Mouse (Mus musculus) stomach, embryonic 14.5 days (tissue): ENCODE measurements at regions not wholly inside any gene's neighbourhood (a gene's known extent, or its start where the extent isn't known, plus 50 kb on each side); places are given as distances from the start of the nearest gene placed in this dataset.

Source experiments
- ATAC-seq: fragments of 200-750 bp; cut with Nextera tagmentation; 2 replicates; pipeline ENCODE4 v1.8.0; 2017; ENCODE audit warnings: low read depth, moderate TSS enrichment; ENCODE audit not compliant: insufficient number of reproducible peaks, insufficient read depth, low FRiP score
- H3K27ac ChIP-seq: fragments of 300-500 bp; sonication (generic); 2 replicates; pipeline ENCODE4 v1.5.1; 2014; ENCODE audit warnings: mild to moderate bottlenecking, low read length, moderate library complexity, mixed read lengths
- H3K27me3 ChIP-seq: fragments of 300-500 bp; sonication (generic); 2 replicates; pipeline ENCODE4 v1.6.1; 2014; ENCODE audit warnings: low read length, control low read depth, mixed read lengths; ENCODE audit not compliant: control insufficient read depth, insufficient read depth
- H3K36me3 ChIP-seq: fragments of 300-500 bp; sonication (generic); 2 replicates; pipeline ENCODE4 v1.6.1; 2014; ENCODE audit warnings: mild to moderate bottlenecking, control low read depth, low read length, moderate library complexity, mixed read lengths; ENCODE audit not compliant: control insufficient read depth, insufficient read depth
- H3K4me1 ChIP-seq: fragments of 300-500 bp; sonication (generic); 2 replicates; pipeline ENCODE4 v1.6.1; 2014; ENCODE audit warnings: low read length, control low read depth, mixed read lengths; ENCODE audit not compliant: control insufficient read depth, insufficient read depth
- H3K4me2 ChIP-seq: fragments of 300-500 bp; sonication (generic); replicated peaks from 2 replicates; pipeline ENCODE4 v1.6.1; 2014; ENCODE audit warnings: low read depth, low read length, control low read depth
- H3K4me3 ChIP-seq: fragments of 300-500 bp; sonication (generic); 2 replicates; pipeline ENCODE4 v1.5.1; 2014; ENCODE audit warnings: low read depth, low read length, control low read depth
- H3K9ac ChIP-seq: fragments of 300-500 bp; sonication (generic); replicated peaks from 2 replicates; pipeline ENCODE4 v1.6.1; 2014; ENCODE audit warnings: low read depth, mild to moderate bottlenecking, control low read depth, low read length, moderate library complexity, mixed read lengths
- H3K9me3 ChIP-seq: fragments of 300-500 bp; sonication (generic); 2 replicates; pipeline ENCODE4 v1.6.1; 2016; ENCODE audit warnings: low read depth, low read length, control low read depth; ENCODE audit not compliant: control insufficient read depth
- WGBS: fragments of 180-500 bp; shearing (Covaris S2); extraction: QIAGEN DNeasy Blood & Tissue Kit; methylation state at CpG from one replicate; pipeline ENCODE4 v1.1.7; 2014; 5-methylcytosine and 5-hydroxymethylcytosine counted together

DNA sequence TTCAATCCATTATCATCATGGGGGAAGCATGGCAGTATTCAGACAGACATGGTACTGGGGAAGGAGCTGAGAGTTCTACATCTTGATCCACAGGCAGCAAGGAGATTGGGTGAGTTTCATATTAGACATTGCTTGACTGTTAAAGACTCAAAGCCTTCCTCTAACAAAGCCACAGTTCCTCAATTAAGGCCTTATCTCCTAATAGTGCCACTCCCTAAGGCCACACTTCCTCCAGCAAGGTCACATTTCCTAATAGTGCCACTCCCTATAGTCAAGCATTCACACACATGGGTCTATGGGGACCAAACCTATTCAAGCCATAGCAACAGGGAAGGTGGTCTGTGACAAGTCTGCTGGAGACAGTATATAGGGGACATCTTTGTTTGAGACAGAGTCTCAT, 115.9 kb upstream of the Zfp64 start:
- peaks cover 11% of the 10 kb centered on the region; the same call in 1 of the 2 replicates for H3K9me3 ChIP-seq
- H3K4me2 ChIP-seq, result no peak overlapping the region
- no peak overlapping the region for H3K4me3 ChIP-seq
- no peak for ATAC-seq
- no peak overlapping the region for H3K27ac ChIP-seq
- no peaks in the 10 kb centered on the region for H3K4me1 ChIP-seq
- no peak overlapping the region for H3K9ac ChIP-seq
- no peaks in the 10 kb centered on the region for H3K36me3 ChIP-seq
- no peaks in the 10 kb centered on the region for H3K27me3 ChIP-seq

DNA sequence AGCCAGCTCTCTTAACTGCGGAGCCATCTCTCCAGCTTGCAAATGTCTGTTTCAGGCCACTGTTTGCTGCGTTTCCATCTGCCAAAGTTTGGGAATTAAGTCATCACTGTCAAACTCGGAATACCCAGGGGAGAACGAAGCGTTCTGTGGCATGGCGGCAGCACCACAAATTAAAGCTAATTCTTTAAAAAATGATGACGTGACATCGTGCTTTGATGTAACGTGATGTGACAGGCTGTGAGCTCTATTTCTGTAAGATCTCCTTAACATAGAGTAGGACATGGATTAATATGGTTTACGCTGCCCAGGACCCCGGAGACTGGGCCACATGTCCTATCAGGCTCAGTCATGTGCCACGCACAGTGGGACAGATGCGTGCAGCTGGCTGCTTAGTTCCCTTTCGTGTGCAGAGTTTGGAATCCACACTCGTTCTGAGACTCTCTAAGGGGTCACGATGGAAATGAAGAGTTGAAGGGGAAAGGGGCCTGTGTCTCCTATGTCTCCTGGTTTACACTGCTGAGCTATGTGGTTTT, 109.8 kb upstream of the Zfp64 start:
- 88% methylated on average over 16 of the region's 16 CpGs for whole genome bisulfite sequencing
- H3K4me1 ChIP-seq, result peaks cover 4% of the 10 kb centered on the region; the same call in 1 of the 2 replicates
- ATAC-seq, result no peak

DNA sequence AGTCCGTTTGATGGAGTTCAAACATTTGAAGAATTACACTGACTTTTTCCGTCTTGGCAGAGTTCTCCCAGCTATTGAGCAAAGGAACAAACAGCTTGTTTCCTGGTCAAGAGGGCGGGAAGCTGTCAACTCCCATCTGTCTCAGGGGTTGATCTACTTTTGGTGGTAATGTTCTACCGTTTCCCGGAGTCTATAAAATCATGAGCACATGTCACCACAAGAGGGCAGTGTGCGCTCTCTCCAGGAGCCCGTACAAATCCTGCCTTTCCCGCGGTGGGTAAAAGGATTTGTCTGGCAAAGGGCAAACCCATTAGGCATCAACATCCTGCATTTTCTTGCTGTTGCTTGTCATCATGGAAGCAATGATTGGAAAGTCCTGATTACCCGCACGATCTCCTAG, 106.1 kb upstream of the Zfp64 start:
- H3K9ac ChIP-seq, result no peak overlapping the region

More for the DNA sequence above, 109.8 kb upstream of the Zfp64 start:
- Histone ChIP-seq H3K4me3 (no peak overlapping the region), H3K9me3 (peaks cover 3% of the 10 kb centered on the region; the same call in 1 of the 2 replicates), H3K27me3 (no peaks in the 10 kb centered on the region), H3K4me2 (no peak overlapping the region), H3K36me3 (no peaks in the 10 kb centered on the region), H3K27ac (no peak overlapping the region), H3K9ac (no peak overlapping the region)

DNA sequence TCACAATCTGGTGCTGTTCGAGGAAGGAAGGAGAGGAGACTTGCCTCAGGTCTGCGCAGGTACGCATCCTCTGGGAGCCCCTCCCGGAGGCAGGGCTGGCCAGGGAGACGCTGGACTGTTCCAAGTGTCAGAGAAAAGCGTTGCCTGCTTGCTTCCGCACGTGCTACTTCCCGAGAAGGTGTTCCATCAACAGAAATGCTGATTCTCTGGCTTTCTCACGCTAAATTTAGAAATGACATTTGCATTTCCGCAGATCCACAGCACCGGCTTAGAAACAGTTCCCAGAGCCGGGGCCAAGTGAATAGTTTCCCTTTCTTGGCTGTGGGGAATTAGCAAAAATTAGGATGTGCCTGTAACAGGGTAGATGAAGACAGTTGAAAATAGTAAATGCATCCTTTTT, 105.1 kb upstream of the Zfp64 start:
- no peak overlapping the region for H3K4me2 ChIP-seq
- H3K36me3 ChIP-seq, result no peaks in the 10 kb centered on the region
- 57% methylated on average over 13 of the region's 13 CpGs for WGBS
- H3K9me3 ChIP-seq, result no peaks in the 10 kb centered on the region
- H3K27me3 ChIP-seq, result no peaks in the 10 kb centered on the region
- no peak overlapping the region for H3K4me3 ChIP-seq
- H3K27ac ChIP-seq, result no peak overlapping the region
- H3K4me1 ChIP-seq, result peaks cover 4% of the 10 kb centered on the region; the same call in 1 of the 2 replicates
- no peak for ATAC-seq
- H3K9ac ChIP-seq, result no peak overlapping the region

More for the DNA sequence above, 106.1 kb upstream of the Zfp64 start:
- H3K27me3 ChIP-seq, result no peaks in the 10 kb centered on the region
- peaks cover 4% of the 10 kb centered on the region; the same call in 1 of the 2 replicates for H3K4me1 ChIP-seq
- H3K9me3 ChIP-seq, result no peaks in the 10 kb centered on the region
- H3K4me3 ChIP-seq, result no peak overlapping the region
- no peaks in the 10 kb centered on the region for H3K36me3 ChIP-seq
- 4% methylated on average over 11 of the region's 11 CpGs for WGBS
- H3K4me2 ChIP-seq, result peak overlapping the region; percentile 24; the same call in 1 of the 2 replicates
- 0 out of 2 replicates have a peak, but pooled peaks have one; percentile 33 for ATAC-seq
- no peak overlapping the region for H3K27ac ChIP-seq

DNA sequence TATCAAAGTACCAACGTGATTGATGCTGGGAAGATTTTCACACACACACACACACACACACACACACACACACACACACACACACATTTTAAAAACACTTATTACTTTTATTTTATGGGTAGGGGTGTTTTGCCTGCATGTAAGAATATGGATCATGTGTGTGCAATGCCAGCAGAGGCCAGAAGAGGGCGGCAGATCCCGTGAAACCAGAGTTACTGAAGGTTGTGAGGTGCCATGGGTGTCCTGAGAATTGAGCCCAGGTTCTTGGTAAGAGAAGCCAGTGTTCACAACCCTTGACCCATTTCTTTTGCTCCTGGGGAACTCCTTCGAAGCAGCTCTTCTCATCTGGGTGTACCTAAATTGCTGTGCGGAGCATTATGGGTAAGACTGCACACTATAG, 102.4 kb upstream of the Zfp64 start:
- no peak overlapping the region for H3K4me2 ChIP-seq
- WGBS, result 76% methylated on average over 5 of the region's 5 CpGs
- H3K27me3 ChIP-seq, result no peaks in the 10 kb centered on the region
- H3K9ac ChIP-seq, result no peak overlapping the region
- no peaks in the 10 kb centered on the region for H3K36me3 ChIP-seq
- no peak for ATAC-seq
- H3K27ac ChIP-seq, result no peak overlapping the region
- H3K4me1 ChIP-seq, result peaks cover 4% of the 10 kb centered on the region; the same call in 1 of the 2 replicates
- H3K9me3 ChIP-seq, result no peaks in the 10 kb centered on the region
- H3K4me3 ChIP-seq, result no peak overlapping the region

DNA sequence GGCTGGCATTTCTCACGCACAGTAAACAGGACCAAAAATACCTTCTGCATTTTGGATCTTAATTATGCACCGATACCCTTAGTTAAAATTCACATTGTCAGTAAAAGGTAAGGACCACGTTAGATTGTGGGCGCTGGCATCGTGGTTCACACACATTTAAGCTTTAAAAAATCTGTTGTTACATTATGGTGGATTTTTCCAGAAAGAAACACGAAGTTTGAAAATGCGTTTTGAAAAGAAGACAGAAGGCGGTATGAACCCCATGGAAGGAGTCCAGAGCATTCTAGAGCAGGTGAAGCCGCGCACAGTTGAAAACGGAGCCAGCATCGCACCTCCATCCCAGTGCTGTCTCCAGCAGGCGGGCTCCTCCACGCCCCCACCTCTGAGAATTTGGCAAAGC, 94.6 kb upstream of the Zfp64 start:
- Histone ChIP-seq H3K27me3 (no peaks in the 10 kb centered on the region), H3K4me3 (no peak overlapping the region), H3K27ac (no peak overlapping the region), H3K36me3 (no peaks in the 10 kb centered on the region), H3K4me1 (no peaks in the 10 kb centered on the region), H3K4me2 (no peak overlapping the region), H3K9me3 (no peaks in the 10 kb centered on the region), H3K9ac (no peak overlapping the region)
- ATAC-seq, result no peak
- WGBS, result 84% methylated on average over 14 of the region's 14 CpGs

DNA sequence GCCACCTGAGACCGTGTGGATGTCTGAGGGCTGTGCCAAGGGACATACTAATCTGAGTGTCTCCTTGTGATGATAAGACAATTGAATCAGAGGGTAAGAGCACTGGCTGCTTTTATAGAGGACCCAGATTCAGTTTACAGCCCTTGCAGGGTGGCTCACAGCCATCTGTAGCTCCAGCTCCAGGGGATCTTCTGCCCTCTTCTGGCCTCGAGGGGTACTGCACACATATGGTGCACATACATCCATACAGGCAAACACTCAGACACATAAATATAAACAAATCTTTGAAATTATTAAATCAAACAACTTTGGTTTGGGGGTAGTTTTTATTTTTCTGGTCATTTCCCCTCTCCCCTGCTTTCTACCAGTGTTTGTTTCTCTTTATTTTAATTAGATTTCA, 86.4 kb upstream of the Zfp64 start:
- WGBS, result 82% methylated on average over 2 of the region's 2 CpGs
- H3K9ac ChIP-seq, result no peak overlapping the region
- ATAC-seq, result no peak

DNA sequence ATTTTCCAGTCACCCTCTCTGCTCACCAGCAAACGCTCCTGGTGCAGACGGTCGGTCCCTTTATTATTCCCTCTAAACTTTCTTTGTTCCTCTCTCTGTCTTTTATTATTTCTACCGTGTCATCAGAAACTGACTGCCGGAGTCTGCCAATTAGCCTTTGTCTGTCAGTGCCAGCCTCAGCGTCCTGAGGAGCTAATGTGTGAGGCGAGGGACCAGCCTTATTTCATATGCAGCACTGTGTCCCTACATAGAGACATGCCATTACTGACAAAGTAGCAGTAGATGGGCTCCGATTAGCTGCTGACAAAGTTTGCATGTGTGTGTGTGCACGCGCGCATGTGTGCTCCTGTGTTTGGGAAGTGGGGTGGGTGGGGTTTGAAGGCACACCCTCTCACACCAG, 82.6 kb upstream of the Zfp64 start:
- Histone ChIP-seq H3K27me3 (no peaks in the 10 kb centered on the region), H3K4me1 (no peaks in the 10 kb centered on the region), H3K9me3 (no peaks in the 10 kb centered on the region; the same call in 1 of the 2 replicates), H3K27ac (no peak overlapping the region), H3K9ac (no peak overlapping the region), H3K4me3 (no peak overlapping the region), H3K4me2 (no peak overlapping the region), H3K36me3 (no peaks in the 10 kb centered on the region)
- no peak for ATAC-seq
- WGBS, result 87% methylated on average over 11 of the region's 11 CpGs

More for the DNA sequence above, 86.4 kb upstream of the Zfp64 start:
- Histone ChIP-seq H3K9me3 (no peaks in the 10 kb centered on the region; the same call in 1 of the 2 replicates), H3K36me3 (no peaks in the 10 kb centered on the region), H3K27ac (no peak overlapping the region), H3K4me2 (no peak overlapping the region), H3K27me3 (no peaks in the 10 kb centered on the region), H3K4me1 (no peaks in the 10 kb centered on the region), H3K4me3 (no peak overlapping the region)

DNA sequence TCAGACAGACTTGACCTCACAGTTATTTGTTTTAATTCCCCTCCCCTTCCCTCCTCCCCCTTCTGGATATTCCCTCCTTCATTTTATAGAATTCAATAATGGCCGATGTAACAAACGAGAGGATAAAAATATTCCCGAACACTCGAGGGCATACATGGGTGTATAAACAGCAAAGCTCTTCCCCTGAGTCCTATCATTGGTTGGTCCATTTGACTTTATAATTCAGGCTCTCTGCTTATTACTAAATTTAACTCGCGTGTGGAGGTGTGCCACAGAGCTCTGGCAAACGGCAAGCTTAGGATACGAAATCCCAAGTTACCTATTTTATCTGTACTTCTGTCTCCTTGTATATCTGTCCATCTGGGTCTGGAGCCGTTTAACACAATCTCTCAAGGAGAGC, 82.1 kb upstream of the Zfp64 start:
- Histone ChIP-seq H3K9me3 (no peaks in the 10 kb centered on the region; the same call in 1 of the 2 replicates), H3K9ac (no peak overlapping the region), H3K4me3 (no peak overlapping the region), H3K27ac (no peak overlapping the region), H3K36me3 (no peaks in the 10 kb centered on the region), H3K4me2 (no peak overlapping the region), H3K27me3 (no peaks in the 10 kb centered on the region), H3K4me1 (no peaks in the 10 kb centered on the region)
- WGBS, result 90% methylated on average over 9 of the region's 9 CpGs
- no peak for ATAC-seq
